Mouse (Mus musculus) erythroid progenitor cell, adult 5-6 weeks (primary cell): ENCODE results near the gene Gm49416. TPM values are rescaled to one million over a fixed set of nuclear protein-coding genes. Genes with fewer than 3 reads are reported as not detected.
"Not testable (repeated sequence)": the region's sequence is repeated elsewhere in the genome, so short reads cannot be mapped to it uniquely, and the experiment has no call there.

Experiments
- ATAC-seq: replicated peaks from 2 replicates; pipeline ENCODE4 v1.8.0; 2016; ENCODE audit warnings: moderate number of reproducible peaks, mild to moderate bottlenecking, moderate TSS enrichment, inconsistent platforms; ENCODE audit not compliant: poor library complexity, low FRiP score, severe bottlenecking
- total RNA-seq, 2 experiments: library from RNA; stranded (forward) in 1 of 2; stranded (reverse) in 1 of 2; fragments of 150-400 nt in 1 of 2; fragments of 186-747, 209-891 nt in 1 of 2; gene quantifications; 2 replicates each; pipeline versions ENCODE4 v1.2.3 to v1.2.4; 2015 to 2017; ENCODE audit warnings: low replicate concordance in 2 of 2

Gene Gm49416
- total RNA-seq (2015; ENCODE audit: low replicate concordance) (not detected in 2 replicates), total RNA-seq (2017; ENCODE audit: low replicate concordance) (not detected in 2 replicates)

- peak; percentile 94 for ATAC-seq
These were observed at the start of gene Gm49416, which contains the start of gene 1810009A15Rik for GRCm38 (mm10) chr19:8888511-8889385. Gene Gm49416 (plus strand): TSS chr19:8888926. Gene 1810009A15Rik (plus strand): TSS chr19:8888853.

- no peak for ATAC-seq
These were observed 49.4 kb upstream of the Gm49416 start, which contains the start of gene Gng3 for GRCm38 (mm10) chr19:8839103-8839907. Gene Gng3 (minus strand): TSS chr19:8839194.

- peak; percentile 84 for ATAC-seq
These were observed 48.6 kb upstream of the Gm49416 start for GRCm38 (mm10) chr19:8839908-8840791.

GRCm38 (mm10) chr19:8841012-8841411, 47.7 kb upstream of the Gm49416 start:
- ATAC-seq: no peak

GRCm38 (mm10) chr19:8842961-8843360, 45.8 kb upstream of the Gm49416 start:
- no peak for ATAC-seq

- ATAC-seq: peak; percentile 51
These were observed 44.2 kb upstream of the Gm49416 start for GRCm38 (mm10) chr19:8844371-8845129.

DNA sequence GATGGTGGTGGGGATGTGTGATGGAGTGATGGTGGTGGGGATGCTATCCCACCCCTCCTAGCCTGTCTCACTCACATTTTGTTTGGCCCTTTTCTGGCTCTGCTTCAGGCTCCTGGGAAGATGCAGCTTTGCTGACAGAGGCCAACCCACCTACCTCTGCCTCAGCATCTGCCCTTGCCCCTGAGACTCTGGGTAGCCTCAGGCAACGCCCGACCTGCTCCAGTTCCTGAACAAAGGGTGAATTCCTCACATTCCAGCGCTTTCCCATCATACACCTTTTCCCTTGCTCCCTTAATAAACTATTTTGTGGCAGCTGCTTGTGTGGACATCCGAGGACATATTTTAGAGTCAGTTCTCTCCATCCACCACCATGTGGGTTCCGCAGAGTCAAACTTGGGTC, 40.4 kb upstream of the Gm49416 start:
- ATAC-seq: no peak

DNA sequence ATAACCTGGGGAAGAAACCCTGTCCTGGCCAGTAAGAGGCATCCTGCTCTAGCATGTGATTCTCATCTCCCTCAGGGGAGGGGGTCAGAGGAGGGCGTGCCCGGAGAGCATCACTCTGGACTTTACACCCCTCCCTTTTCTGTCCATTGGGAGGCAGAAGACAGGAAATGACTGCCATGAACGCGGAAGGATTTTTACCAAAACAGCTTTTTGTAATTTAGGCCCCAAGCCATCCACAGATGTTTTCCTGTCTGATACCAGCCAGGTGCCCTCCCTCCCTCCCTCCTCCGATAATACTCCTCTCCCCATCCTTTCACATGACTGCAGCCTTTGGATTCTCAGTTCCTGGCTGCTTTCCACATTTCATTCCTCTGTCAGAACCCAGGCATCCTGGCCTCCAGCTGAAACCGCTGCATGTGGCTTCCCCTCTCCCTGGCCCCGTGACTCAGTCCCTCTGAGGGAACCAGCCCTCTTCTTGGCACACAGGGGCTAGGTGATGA, 38.3 kb upstream of the Gm49416 start, which contains the start of gene Lrrn4cl:
Gene Lrrn4cl (plus strand): TSS at position 367 of the 500 bp plus-strand sequence.
- no peak for ATAC-seq

DNA sequence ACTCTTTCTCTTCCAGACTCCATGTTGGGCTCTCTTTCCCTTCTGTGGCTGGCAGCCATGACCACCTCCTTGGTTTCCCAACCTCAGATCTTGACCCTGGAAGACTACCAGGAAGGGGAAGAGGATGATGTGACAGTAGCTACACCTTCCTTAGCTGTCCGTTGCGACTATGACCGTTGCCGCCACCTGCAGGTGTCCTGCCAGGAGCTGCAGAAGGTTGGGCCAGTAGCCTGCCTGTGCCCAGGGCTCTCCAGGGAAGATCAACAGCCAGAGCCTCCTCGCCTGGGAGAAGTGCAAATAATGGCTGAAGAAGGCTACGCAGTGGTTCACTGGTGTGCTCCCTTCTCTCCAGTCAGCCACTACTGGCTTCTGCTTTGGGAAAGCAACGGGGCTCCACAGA, 37.1 kb upstream of the Gm49416 start:
- ATAC-seq: no peak

- no peak for ATAC-seq
These were observed 36.3 kb upstream of the Gm49416 start for GRCm38 (mm10) chr19:8852236-8852928.

- no peak for ATAC-seq
These were observed 35.6 kb upstream of the Gm49416 start for GRCm38 (mm10) chr19:8853117-8853516.

DNA sequence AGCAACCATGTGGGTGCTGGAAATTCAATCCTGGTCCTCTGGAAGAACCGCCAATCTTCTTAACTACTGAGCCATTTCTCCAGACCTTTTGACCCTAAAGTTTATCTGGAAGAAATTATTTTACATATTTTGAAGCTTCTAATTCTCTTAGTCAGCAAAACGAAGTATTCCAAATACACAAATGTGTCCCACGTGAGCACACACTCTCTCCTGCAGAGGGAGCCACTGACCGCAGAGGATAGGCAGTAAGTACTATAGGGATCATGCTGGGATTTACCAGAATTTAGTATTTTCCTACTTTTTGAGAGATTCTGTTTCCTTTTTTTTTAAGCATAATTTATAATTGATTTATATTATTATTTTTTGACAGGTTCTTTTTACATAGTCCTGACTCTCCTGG, 31.0 kb upstream of the Gm49416 start:
- peak; percentile 81 for ATAC-seq

DNA sequence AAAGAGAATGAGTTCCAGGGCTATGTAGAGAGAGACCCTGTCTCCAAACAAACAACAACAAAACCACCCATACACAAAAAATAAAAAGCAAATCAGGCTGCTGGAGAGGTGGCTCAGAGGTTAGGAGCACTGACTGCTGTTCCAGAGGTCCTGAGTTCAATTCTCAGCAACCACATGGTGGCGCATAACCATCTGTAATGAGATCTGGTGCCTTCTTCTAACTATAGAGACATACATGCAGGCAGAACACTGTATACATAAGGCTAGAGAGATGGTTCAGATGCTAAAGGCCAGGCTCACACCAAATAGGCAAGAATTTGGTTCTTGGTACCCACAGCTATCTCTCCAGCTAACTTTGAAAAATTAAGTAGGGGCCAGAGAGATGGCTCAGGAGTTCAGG, 29.7 kb upstream of the Gm49416 start:
- ATAC-seq: no peak

DNA sequence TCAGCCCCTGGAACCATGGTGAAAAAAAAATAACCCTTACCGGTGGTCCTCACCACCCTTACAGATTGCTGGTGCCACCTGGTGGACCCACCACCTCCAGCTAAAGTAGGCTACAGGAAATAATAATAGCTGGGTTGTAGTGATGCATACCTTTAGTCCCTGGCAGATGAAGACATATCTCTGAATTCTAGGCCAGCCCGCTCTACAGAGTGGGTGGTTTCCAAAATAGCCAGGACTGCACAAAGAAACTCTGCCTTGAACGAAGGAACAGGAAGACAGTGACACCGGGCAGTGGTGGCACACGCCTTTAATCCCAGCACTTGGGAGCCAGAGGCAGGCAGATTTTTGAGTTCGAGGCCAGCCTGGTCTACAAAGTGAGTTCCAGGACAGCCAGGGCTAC, 24.5 kb upstream of the Gm49416 start:
- ATAC-seq: no peak

- ATAC-seq: not testable (repeated sequence)
These were observed 18.3 kb upstream of the Gm49416 start for GRCm38 (mm10) chr19:8870381-8870780.

- peak; percentile 28 for ATAC-seq
These were observed 17.9 kb upstream of the Gm49416 start for GRCm38 (mm10) chr19:8870838-8871237.

GRCm38 (mm10) chr19:8871267-8872186, 17.2 kb upstream of the Gm49416 start, which contains the start of gene Ubxn1:
Gene Ubxn1 (plus strand): TSS chr19:8871496.
- ATAC-seq: peak; percentile 99
